Mouse (Mus musculus) midbrain, embryonic 14.5 days (tissue): Measurements from ENCODE around the gene D930048N14Rik. TPM values are rescaled to one million over a fixed set of nuclear protein-coding genes. Genes with fewer than 3 reads are reported as not detected.

Experiments
- polyA plus RNA-seq: library from polyadenylated mRNA; unstranded; fragments of >200 nt; fragmentation: Nextera tagmentation; extraction: Ambion mirVana; gene quantifications from 2 replicates; pipeline ENCODE4 v1.2.1, GENCODE M21; 2014

The D930048N14Rik gene
- polyA plus RNA-seq, 1 experiment from 2014 or later = 1.00 TPM

Other genes starting within 250 kb of the D930048N14Rik start
- gene Phykpl, start 66.2 kb upstream of the D930048N14Rik start, polyA plus RNA-seq = 8.7 and 12.5 TPM in 2 replicates
- 489 and 530 TPM in 2 replicates for gene Hnrnpab, start 44.1 kb upstream of the D930048N14Rik start, polyA plus RNA-seq
- gene Nhp2, start 31.2 kb upstream of the D930048N14Rik start, polyA plus RNA-seq = 107 and 115 TPM in 2 replicates
- 79.2 and 87.7 TPM in 2 replicates for gene Rmnd5b, start 15.1 kb upstream of the D930048N14Rik start, polyA plus RNA-seq
- gene N4bp3, start 112 bp upstream of the D930048N14Rik start, polyA plus RNA-seq = 11.6 and 15.2 TPM in 2 replicates
- gene 0610009B22Rik, start 37.9 kb downstream of the D930048N14Rik start, polyA plus RNA-seq = 110 and 116 TPM in 2 replicates
- gene Sec24a, start 112.7 kb downstream of the D930048N14Rik start, polyA plus RNA-seq = 15.0 and 16.9 TPM in 2 replicates
- 188 and 211 TPM in 2 replicates for gene Sar1b, start 112.7 kb downstream of the D930048N14Rik start, polyA plus RNA-seq
- gene Jade2, start 206.7 kb downstream of the D930048N14Rik start, polyA plus RNA-seq = 0.28 and 0.30 TPM in 2 replicates